Mouse (Mus musculus): ENCODE measurements at regions not wholly inside any gene's neighbourhood (a gene's known extent, or its start where the extent isn't known, plus 50 kb on each side); places are given as distances from the start of the nearest gene placed in this dataset.
A peak's percentile ranks its signal among the peaks of the same experiment; 100 is the strongest.

- no peaks in the 10 kb centered on the region for H3K27me3 ChIP-seq
- no peaks in the 10 kb centered on the region for H3K4me1 ChIP-seq
- H3K9me3 ChIP-seq, result no peaks in the 10 kb centered on the region
- no peak overlapping the region for H3K27ac ChIP-seq
- 81% methylated on average over 1 of the region's 1 CpGs for WGBS
- no peak overlapping the region for H3K9ac ChIP-seq
- no peak for ATAC-seq (ENCODE audit: low FRiP score, low read depth)
- no peak overlapping the region for H3K4me3 ChIP-seq
- no peak overlapping the region for H3K4me2 ChIP-seq (replicated peaks)
- no peaks in the 10 kb centered on the region for H3K36me3 ChIP-seq
Measured at GRCm38 (mm10) chr4:5379215-5379614, 586.1 kb upstream of the Impad1 start.

- Histone ChIP-seq H3K9me3 (no peaks in the 10 kb centered on the region), H3K9ac (no peak overlapping the region), H3K4me3 (no peak overlapping the region), H3K27ac (no peak overlapping the region), H3K4me1 (no peaks in the 10 kb centered on the region), H3K4me2 (replicated peaks) (no peak overlapping the region), H3K36me3 (no peaks in the 10 kb centered on the region), H3K27me3 (no peaks in the 10 kb centered on the region)
- ATAC-seq (ENCODE audit: low FRiP score, low read depth), result no peak
- WGBS, result 93% methylated on average over 1 of the region's 1 CpGs
Measured at GRCm38 (mm10) chr4:5358274-5358673, 565.1 kb upstream of the Impad1 start.

- H3K36me3 ChIP-seq, result no peaks in the 10 kb centered on the region
- no peak overlapping the region for H3K9ac ChIP-seq
- no peak overlapping the region for H3K4me3 ChIP-seq
- H3K4me2 ChIP-seq (replicated peaks), result no peak overlapping the region
- no peaks in the 10 kb centered on the region for H3K27me3 ChIP-seq
- H3K27ac ChIP-seq, result no peak overlapping the region
- 82% methylated on average over 3 of the region's 3 CpGs for WGBS
- H3K4me1 ChIP-seq, result no peaks in the 10 kb centered on the region
- ATAC-seq (ENCODE audit: low FRiP score, low read depth), result no peak; the same call in 1 of the 2 replicates
- H3K9me3 ChIP-seq, result no peaks in the 10 kb centered on the region
Measured at GRCm38 (mm10) chr4:5346226-5346625, 553.1 kb upstream of the Impad1 start.

GRCm38 (mm10) chr4:5344739-5345138 lies 551.6 kb upstream of the Impad1 start:
- no peaks in the 10 kb centered on the region for H3K36me3 ChIP-seq
- no peak for ATAC-seq (ENCODE audit: low FRiP score, low read depth)
- no peaks in the 10 kb centered on the region for H3K9me3 ChIP-seq
- 88% methylated on average over 4 of the region's 4 CpGs for WGBS
- H3K27me3 ChIP-seq, result no peaks in the 10 kb centered on the region
- H3K9ac ChIP-seq, result no peak overlapping the region
- H3K4me2 ChIP-seq (replicated peaks), result no peak overlapping the region
- H3K27ac ChIP-seq, result no peak overlapping the region
- H3K4me1 ChIP-seq, result no peaks in the 10 kb centered on the region
- H3K4me3 ChIP-seq, result no peak overlapping the region

- Histone ChIP-seq H3K27me3 (no peaks in the 10 kb centered on the region), H3K9me3 (no peaks in the 10 kb centered on the region), H3K4me3 (no peak overlapping the region), H3K4me2 (replicated peaks) (no peak overlapping the region), H3K9ac (no peak overlapping the region), H3K36me3 (no peaks in the 10 kb centered on the region), H3K4me1 (no peaks in the 10 kb centered on the region), H3K27ac (no peak overlapping the region)
- peak; percentile 66; the same call in 1 of the 2 replicates for ATAC-seq (ENCODE audit: low FRiP score, low read depth)
- 76% methylated on average over 2 of the region's 2 CpGs for WGBS
Measured at GRCm38 (mm10) chr4:5344311-5344710, 551.2 kb upstream of the Impad1 start.

- WGBS, result 76% methylated on average over 4 of the region's 4 CpGs
- Histone ChIP-seq H3K27me3 (no peaks in the 10 kb centered on the region), H3K4me3 (no peak overlapping the region), H3K36me3 (no peaks in the 10 kb centered on the region), H3K4me1 (no peaks in the 10 kb centered on the region), H3K27ac (no peak overlapping the region), H3K9ac (no peak overlapping the region), H3K9me3 (no peaks in the 10 kb centered on the region), H3K4me2 (replicated peaks) (no peak overlapping the region)
- no peak for ATAC-seq (ENCODE audit: low FRiP score, low read depth)
Measured at GRCm38 (mm10) chr4:5337158-5337896, 544.2 kb upstream of the Impad1 start.

- H3K4me1 ChIP-seq, result no peaks in the 10 kb centered on the region
- no peak overlapping the region for H3K9ac ChIP-seq
- ATAC-seq (ENCODE audit: low FRiP score, low read depth), result no peak
- WGBS, result 86% methylated on average over 2 of the region's 2 CpGs
- H3K4me3 ChIP-seq, result no peak overlapping the region
- H3K27me3 ChIP-seq, result no peaks in the 10 kb centered on the region
- no peak overlapping the region for H3K4me2 ChIP-seq (replicated peaks)
- no peaks in the 10 kb centered on the region for H3K9me3 ChIP-seq
- no peak overlapping the region for H3K27ac ChIP-seq
- no peaks in the 10 kb centered on the region for H3K36me3 ChIP-seq
Measured at GRCm38 (mm10) chr4:5335030-5335429, 541.9 kb upstream of the Impad1 start.

GRCm38 (mm10) chr4:5328497-5329194 lies 535.5 kb upstream of the Impad1 start:
- 66% methylated on average over 5 of the region's 5 CpGs for WGBS
- Histone ChIP-seq H3K36me3 (no peaks in the 10 kb centered on the region), H3K4me3 (no peak overlapping the region), H3K9ac (no peak overlapping the region), H3K9me3 (no peaks in the 10 kb centered on the region), H3K27ac (no peak overlapping the region), H3K27me3 (no peaks in the 10 kb centered on the region), H3K4me1 (no peaks in the 10 kb centered on the region), H3K4me2 (replicated peaks) (no peak overlapping the region)
- no peak for ATAC-seq (ENCODE audit: low FRiP score, low read depth)

- H3K9ac ChIP-seq, result no peak overlapping the region
- H3K27ac ChIP-seq, result no peak overlapping the region
- H3K9me3 ChIP-seq, result no peaks in the 10 kb centered on the region
- no peaks in the 10 kb centered on the region for H3K36me3 ChIP-seq
- 68% methylated on average over 2 of the region's 2 CpGs for WGBS
- H3K4me3 ChIP-seq, result no peak overlapping the region
- ATAC-seq (ENCODE audit: low FRiP score, low read depth), result no peak
- H3K4me2 ChIP-seq (replicated peaks), result no peak overlapping the region
- no peaks in the 10 kb centered on the region for H3K4me1 ChIP-seq
- H3K27me3 ChIP-seq, result no peaks in the 10 kb centered on the region
Measured at GRCm38 (mm10) chr4:5327171-5327661, 534.1 kb upstream of the Impad1 start.

GRCm38 (mm10) chr4:5301461-5301860 lies 508.3 kb upstream of the Impad1 start:
- Histone ChIP-seq H3K9me3 (no peaks in the 10 kb centered on the region), H3K4me2 (replicated peaks) (no peak overlapping the region), H3K9ac (no peak overlapping the region), H3K36me3 (no peaks in the 10 kb centered on the region), H3K27ac (no peak overlapping the region), H3K4me3 (no peak overlapping the region), H3K4me1 (no peaks in the 10 kb centered on the region), H3K27me3 (no peaks in the 10 kb centered on the region)
- 84% methylated on average over 3 of the region's 3 CpGs for WGBS
- ATAC-seq (ENCODE audit: low FRiP score, low read depth), result no peak

GRCm38 (mm10) chr4:5301017-5301416 lies 507.9 kb upstream of the Impad1 start:
- H3K9me3 ChIP-seq, result no peaks in the 10 kb centered on the region
- H3K27me3 ChIP-seq, result no peaks in the 10 kb centered on the region
- no peak for ATAC-seq (ENCODE audit: low FRiP score, low read depth)
- H3K4me1 ChIP-seq, result no peaks in the 10 kb centered on the region
- H3K4me2 ChIP-seq (replicated peaks), result no peak overlapping the region
- H3K36me3 ChIP-seq, result no peaks in the 10 kb centered on the region
- no peak overlapping the region for H3K9ac ChIP-seq
- WGBS, result 92% methylated on average over 1 of the region's 1 CpGs
- no peak overlapping the region for H3K27ac ChIP-seq
- H3K4me3 ChIP-seq, result no peak overlapping the region

- H3K27ac ChIP-seq, result no peak overlapping the region
- H3K9me3 ChIP-seq, result no peaks in the 10 kb centered on the region
- WGBS, result 76% methylated on average over 2 of the region's 2 CpGs
- no peak for ATAC-seq (ENCODE audit: low FRiP score, low read depth)
- no peaks in the 10 kb centered on the region for H3K27me3 ChIP-seq
- no peak overlapping the region for H3K9ac ChIP-seq
- no peaks in the 10 kb centered on the region for H3K36me3 ChIP-seq
- H3K4me2 ChIP-seq (replicated peaks), result no peak overlapping the region
- H3K4me1 ChIP-seq, result no peaks in the 10 kb centered on the region
- H3K4me3 ChIP-seq, result no peak overlapping the region
Measured at GRCm38 (mm10) chr4:5299208-5299607, 506.1 kb upstream of the Impad1 start.
